Mouse (Mus musculus): Measurements from ENCODE around the gene Nin.

Nin gene

DNA sequence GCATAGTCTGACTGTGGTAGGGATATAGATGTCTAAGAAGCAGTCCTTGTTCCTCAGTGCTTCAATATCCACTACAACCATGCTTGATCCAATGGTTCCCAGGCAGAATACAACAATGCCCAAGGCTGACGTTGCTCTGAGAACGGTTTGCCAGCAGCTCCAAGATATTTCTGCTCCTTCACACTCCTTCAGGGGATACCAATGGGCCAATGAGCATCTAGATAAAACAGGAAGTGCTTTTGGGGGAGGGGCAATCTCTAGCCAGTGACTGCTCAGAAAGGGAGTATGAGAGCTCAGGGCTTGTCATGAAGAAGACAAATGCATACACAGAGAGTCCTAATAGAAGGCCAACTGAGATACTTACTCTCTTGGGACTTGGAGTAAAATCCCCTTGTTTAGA is 6.0 kb upstream of the Nin start:
- 28% methylated on average over 2 of the region's 2 CpGs for WGBS

DNA sequence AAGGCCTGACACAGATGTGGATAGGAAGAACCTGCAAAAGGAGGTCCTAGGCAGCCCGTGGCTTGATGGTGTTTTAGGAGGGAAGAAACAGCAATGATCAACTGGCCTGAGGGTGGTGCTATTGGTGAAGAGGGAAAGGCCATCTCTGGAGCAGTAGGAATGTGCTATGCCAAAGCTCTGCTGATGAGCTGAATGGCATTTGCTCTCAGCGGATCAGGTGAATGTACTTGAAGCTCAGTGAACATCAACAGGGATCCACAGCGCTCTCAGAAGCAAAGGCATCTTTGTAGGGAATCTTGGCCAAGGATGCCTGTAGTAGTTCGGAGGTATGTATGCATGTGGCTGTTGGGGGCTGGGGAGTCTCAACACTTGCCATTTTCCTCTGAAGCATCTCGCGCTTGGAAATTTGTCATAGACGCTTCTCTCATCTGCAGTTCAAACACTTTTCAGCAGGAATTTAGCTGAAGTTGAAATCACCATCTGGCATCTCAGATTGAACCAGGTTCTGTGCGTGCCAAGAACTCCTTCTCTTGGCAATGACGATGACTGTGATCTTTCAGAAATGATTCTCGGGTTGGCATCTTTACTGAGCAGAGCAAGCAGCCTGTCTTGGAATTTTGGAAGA is 5.3 kb upstream of the Nin start:
- WGBS: 42% methylated on average over 10 of the region's 10 CpGs

DNA sequence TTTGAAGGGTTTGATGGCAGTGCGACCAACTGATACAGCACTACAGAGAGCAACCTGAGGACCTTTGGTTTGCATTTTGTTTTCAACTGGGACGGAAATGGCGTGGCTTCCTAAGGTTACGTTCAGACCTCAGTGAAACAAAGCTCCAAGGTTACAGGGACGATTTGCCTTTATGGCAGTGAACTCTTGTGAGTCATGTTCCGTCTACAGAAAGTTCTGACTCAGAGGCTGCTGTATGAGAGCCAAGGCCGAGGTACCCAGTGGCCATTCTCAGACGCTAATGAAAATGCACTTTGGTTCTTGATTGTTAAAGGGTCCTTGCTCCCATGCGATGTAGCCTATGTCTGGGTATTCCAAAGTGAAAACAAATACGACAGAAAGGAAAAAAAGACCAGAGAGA is 3.6 kb upstream of the Nin start:
- WGBS: 80% methylated on average over 10 of the region's 10 CpGs

GRCm38 (mm10) chr12:70112090-70112383 is 1.5 kb downstream of the Nin start:
- 4% methylated on average over 16 of the region's 16 CpGs for WGBS

DNA sequence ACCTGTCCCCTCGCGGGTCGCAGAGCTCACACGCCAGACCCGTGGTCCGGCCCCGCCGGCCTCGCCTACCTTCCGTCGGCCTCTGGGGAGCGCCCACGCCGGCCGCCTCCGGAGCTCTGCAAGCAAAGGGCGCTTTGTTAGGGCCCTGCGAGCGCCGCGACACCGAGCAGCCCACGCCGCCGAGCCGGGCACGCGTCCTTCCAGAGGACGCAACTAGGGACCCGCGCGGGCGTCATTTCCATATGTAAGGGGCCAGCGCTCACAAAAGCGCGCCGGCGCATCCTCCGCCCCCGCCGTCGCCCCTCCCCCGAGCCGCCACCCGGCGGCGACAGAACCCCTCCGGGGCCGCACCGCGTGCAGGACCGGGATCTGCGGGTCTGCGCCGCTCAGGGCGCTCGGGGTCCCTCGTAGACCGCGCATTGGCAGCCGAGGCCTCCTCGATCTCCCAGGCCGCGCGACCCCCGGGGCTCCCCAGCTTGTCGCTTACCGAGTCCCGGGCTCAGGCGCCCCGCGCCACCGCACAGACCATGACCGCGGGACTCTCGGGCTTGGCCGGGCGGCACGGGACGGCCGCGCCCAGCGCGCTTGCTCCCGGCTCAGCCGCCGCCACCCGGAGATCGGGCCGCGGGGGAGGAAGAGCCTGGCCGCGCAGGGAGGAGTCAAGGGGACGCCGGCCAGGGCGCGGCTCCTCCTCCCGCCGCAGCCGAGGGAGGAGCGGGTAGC is 2.0 kb downstream of the Nin start:
- WGBS: under 1% methylated on average over 93 of the region's 101 CpGs

GRCm38 (mm10) chr12:70111117-70111366 is 2.5 kb downstream of the Nin start:
- 0% methylated on average over 16 of the region's 16 CpGs for WGBS

DNA sequence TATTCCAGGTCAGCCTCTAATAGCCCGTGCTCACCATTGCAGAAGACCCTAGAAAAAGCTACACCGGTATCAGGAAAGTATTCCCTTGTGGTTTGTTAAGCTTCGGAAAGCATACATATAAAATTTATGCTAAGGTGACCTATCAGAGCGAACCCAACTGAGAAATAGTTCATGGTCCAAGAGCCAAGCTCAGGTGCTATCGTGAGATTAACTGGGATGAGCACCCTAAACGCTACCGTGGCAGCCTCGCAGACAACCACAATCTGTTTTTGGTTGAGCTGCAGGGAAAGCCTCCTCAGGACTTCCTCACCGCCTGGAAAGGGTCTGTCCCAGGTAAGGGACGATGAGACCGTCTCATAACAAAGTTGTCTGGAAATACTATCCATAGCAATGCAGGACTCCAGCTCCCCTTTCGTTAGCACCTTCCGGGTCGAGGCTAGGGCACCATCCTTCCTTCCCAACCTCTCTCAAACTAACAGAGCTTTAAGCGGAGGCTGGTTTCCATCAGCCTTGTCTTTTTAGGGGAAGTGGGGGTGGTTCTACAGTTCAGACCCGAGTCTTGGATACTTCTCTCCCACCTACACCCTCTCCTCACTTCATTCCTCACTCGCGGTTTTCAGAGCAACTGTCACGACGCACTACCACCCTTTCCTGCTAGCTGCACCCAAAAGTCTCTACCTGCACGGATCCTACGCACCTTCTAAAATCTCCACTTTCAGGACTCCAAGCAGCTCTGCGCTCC is 3.0 kb downstream of the Nin start:
- WGBS: 10% methylated on average over 23 of the region's 23 CpGs

DNA sequence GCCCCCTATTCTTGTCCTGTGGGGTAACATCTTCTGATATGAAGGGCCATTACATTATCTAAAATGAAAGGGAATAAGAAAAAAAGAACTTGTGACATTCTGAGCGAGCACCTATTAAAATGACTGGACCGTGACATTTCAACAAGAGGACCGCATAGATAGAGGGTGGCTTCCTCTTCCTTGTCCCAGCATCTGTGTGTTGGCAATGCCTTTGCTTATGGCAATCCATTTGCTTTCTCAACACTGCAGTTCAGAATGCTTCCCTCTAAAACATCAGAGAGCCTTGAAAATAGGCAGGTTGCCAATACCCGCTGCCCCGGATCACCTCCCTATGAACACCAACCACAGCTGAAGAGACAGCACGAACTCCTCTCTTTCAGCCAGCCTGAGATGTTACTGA is 3.6 kb downstream of the Nin start:
- 22% methylated on average over 6 of the region's 6 CpGs for WGBS

DNA sequence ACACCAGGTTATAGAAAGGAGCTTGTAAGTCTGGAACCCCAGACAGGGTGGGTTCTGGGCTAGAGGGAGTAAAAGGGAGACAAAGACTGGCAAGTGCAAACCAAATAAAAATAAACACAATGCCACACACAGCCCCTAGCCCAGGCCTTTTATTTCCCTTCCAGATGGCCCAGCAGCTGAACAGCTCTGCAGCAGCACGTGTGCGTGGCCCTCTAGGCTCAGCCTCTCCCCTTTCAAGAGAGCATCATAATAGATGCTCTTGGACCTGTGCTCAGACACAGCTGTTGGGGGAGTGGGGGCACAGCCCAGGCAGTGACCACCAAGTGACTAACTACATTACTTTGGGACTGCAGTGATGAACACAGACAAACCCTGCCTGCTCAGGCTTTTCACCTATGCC is 5.4 kb downstream of the Nin start:
- WGBS: 47% methylated on average over 2 of the region's 2 CpGs

- 52% methylated on average over 9 of the region's 9 CpGs for WGBS
Measured at GRCm38 (mm10) chr12:70106508-70106907, 7.0 kb downstream of the Nin start.

DNA sequence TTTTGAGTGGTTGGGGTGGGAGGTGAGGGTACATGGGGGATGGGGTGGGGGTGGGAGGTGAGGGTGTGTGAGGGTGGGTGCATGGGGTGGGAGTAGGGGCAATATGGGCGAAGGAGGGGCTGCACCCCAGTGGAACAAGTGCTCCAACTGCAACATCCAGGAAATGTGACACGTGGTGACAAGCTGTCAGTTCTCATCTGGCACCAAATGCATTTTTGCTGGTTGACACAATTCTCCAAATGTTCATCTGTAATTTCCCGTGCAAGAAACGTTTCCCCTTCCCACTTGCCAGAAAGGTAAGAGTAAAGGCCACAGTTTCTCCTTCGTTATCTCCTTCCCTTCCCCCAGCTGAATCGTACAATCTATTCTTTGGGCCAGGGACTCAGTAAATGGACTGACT is 7.6 kb downstream of the Nin start:
- 47% methylated on average over 6 of the region's 6 CpGs for WGBS

- WGBS: 56% methylated on average over 5 of the region's 5 CpGs
Measured at GRCm38 (mm10) chr12:70104776-70105420, 8.6 kb downstream of the Nin start.

DNA sequence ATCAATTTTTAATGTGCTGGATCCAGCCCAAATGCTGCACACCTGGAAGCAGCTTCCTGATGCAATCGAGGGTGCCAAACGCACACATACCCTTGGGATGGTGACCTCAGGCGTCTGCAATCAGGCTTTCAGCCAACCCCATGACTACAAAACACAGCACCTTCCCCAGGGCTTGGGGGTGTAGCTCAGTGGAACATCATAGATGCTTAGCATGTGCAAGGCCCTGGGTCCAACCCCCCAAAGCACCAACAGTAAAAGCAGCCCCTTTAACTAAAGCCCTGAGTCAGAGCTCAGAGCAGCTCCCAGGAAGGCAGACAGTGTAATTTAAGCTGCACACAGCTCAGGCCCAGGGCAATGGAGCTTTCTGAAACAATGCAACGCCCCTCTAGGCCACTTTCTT is 9.3 kb downstream of the Nin start:
- 56% methylated on average over 4 of the region's 4 CpGs for WGBS

GRCm38 (mm10) chr12:70103257-70103656 is 10.3 kb downstream of the Nin start:
- WGBS: 65% methylated on average over 4 of the region's 4 CpGs

GRCm38 (mm10) chr12:70102426-70102825 is 11.1 kb downstream of the Nin start:
- WGBS: 90% methylated on average over 9 of the region's 9 CpGs

DNA sequence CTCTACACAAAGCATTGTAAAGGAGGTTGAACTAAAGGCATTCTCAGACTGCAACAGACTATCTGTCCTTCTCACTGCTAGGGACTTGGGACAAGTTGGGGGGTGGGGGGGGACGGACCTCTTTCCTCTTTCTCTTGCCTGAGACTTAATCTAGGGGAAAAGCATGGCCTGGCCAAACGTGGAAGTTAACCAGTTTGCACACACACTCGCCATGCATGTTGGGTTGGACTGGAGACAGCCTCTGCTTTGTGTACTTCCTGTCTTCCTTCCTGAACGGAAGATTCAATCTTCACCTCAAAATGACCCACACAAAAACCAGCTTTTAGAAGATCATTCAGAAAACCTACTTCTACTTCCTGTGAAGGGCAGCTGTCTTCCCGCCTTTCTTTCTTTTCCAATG is 11.7 kb downstream of the Nin start:
- 72% methylated on average over 5 of the region's 5 CpGs for WGBS

GRCm38 (mm10) chr12:70097901-70098300 is 15.6 kb downstream of the Nin start:
- 65% methylated on average over 7 of the region's 7 CpGs for WGBS

DNA sequence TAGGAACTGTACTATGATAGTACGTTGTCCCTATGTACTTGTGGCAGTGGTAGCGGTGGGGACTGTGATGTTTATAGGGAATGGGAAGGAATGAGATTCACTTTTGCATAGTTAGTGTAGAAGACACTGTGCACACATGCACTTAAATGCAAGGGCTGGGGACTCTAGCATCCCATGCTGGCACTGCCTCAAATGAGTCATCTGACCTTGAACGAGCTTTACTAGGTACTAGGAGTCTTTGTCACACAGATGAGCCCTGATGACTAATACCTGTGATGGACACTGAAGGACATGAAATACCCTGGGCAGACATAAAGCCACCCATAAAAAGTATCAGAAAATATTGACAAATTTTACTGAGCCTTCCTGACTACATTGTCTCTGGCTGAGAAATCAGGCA is 16.2 kb downstream of the Nin start:
- WGBS: 67% methylated on average over 3 of the region's 3 CpGs

DNA sequence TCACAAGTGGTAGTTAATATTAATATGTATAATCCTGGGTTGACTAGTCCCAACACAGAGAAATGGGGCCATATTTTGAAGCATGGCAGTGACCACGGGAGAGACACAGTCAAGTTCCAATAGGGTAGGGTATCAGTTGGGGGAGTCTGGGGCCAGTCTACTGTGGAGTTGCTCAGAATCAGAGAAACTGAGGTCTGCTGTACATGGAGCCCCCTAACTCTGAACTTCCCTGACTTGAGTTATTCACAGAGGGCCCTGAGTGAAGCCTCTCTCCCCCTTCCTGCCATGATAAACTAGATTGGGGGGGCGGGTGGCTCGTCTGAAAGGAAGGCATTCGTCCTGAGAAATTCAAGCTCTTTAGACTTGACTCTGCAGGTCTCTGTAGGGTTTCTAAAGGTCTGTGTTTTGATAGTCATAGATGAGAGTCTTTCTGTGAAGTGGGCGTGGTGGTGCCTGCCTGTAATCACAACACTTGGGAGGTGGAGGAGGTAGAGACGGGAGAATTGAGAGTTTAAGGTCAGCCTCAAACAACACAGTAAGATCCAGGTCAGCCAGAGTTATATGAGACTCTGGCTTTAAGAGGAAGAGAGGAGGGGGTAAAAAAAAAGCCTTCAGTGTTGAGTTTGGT is 20.1 kb downstream of the Nin start:
- 70% methylated on average over 6 of the region's 6 CpGs for WGBS

- 78% methylated on average over 4 of the region's 4 CpGs for WGBS
Measured at GRCm38 (mm10) chr12:70088297-70088696, 25.2 kb downstream of the Nin start.

DNA sequence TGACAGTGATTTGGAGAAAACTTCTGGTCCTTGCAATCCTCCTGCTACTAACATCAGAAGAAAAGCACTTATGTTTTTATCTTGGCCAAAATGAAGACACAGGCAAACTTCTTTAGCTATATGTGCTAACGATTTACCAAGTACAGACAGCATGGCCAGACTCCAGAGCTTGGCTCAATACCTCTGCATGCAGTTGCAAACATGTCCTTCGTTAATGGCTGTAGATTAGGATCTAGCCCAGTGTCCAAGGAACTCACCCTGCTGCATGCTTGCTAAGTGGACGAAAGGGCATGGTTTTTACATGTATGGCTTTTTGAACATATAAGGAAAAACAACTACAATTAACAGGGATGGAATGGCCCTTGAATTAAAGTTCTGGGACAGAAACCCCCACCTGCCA is 28.2 kb downstream of the Nin start:
- 54% methylated on average over 3 of the region's 3 CpGs for WGBS

DNA sequence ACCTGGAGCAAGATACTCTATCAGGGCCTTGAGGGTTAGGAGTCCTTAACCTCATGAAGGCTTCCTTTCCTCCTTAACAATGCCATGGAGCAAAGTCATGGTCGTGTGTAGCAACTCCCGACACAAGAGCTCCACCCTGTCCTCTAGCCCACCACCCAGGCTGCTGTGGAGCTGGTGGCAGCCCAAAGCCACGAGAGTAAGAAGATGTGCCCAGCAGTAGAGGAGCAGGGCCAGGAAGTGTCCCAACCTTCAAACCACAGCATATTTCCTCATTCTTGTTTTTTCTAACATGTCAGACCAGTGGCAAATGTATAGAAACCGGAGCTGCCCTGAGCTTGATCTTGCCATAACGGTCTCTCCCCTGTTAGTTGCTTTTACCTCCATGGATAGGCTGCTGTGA is 29.3 kb downstream of the Nin start:
- 89% methylated on average over 5 of the region's 5 CpGs for WGBS

GRCm38 (mm10) chr12:70083737-70084136 is 29.8 kb downstream of the Nin start:
- WGBS: 79% methylated on average over 4 of the region's 4 CpGs
